Mouse (Mus musculus): ENCODE data around the gene Hhat.

- peak; percentile 47 for TF ChIP-seq CTCF (conservative IDR thresholded peaks at IDR 0.05; ENCODE audit: low read length)
- no peak for TF ChIP-seq NANOG (IDR thresholded peaks at IDR 0.05; ENCODE audit: borderline replicate concordance, low read length)
- no peak for TF ChIP-seq POU5F1 (IDR thresholded peaks at IDR 0.05; ENCODE audit: borderline replicate concordance, low read length)
Measured at GRCm38 (mm10) chr1:192794957-192795745, 24.1 kb upstream of the Hhat start.

Data from E14TG2a.4 (cell line).